In genomic region chr12:80198487-80198886, GRCm38 (mm10) we compare ENCODE assay signal across 9 mouse cellular contexts.
DNase-seq lines count a peak whose midpoint lies in the region; ATAC-seq and TF ChIP-seq lines count a peak whose summit lies in the region.
"Had no signal": no experiment of that assay in that cellular context is flagged by ENCODE, and none has a peak within 500 bp of the region (broad histone marks: within the 10 kb centered on the region; RNA-seq: fewer than 3 reads in every experiment).

No protein-coding gene starts in this region.

- no peak overlapping the region for H3K27ac ChIP-seq in CH12.LX (ENCODE audit: insufficient read depth, low read depth)
- H3K27ac ChIP-seq in heart, embryonic 12.5 days (ENCODE audit: poor library complexity, severe bottlenecking) = peak overlapping the region; percentile 60; the same call in 1 of the 2 replicates
- H3K27ac ChIP-seq: liver, embryonic 15.5 days had no signal

- no peak for TF ChIP-seq EP300 in CH12.LX (IDR thresholded peaks at IDR 0.05; ENCODE audit: low read length)

- no peak overlapping the region for H3K9ac ChIP-seq in CH12.LX (ENCODE audit: insufficient read depth, low read depth)
- peak overlapping the region; percentile 37; the same call in 1 of the 2 replicates for H3K9ac ChIP-seq in heart, embryonic 12.5 days
- H3K9ac ChIP-seq: liver, embryonic 15.5 days had no signal

- peak; percentile 51; the same call in 1 of the 2 replicates for ATAC-seq in heart, embryonic 12.5 days (ENCODE audit: insufficient number of reproducible peaks, low FRiP score)

- no peak overlapping the region for H3K4me3 ChIP-seq in CH12.LX (replicated peaks in 1 of 3; ENCODE audit: low read depth in 2 of 3, low read length in 2 of 3, poor library complexity in 1 of 3)
- H3K4me3 ChIP-seq in heart, embryonic 12.5 days = no peak overlapping the region
- H3K4me3 ChIP-seq: liver, embryonic 15.5 days had no signal

- peak; percentile 71 for DNase-seq in CH12.LX (ENCODE audit: extremely low read depth)
- peak; percentile 63 to 86 for DNase-seq in adrenal gland, adult (ENCODE audit: inconsistent age in 2 of 2, low spot score in 1 of 2)
- peak; percentile 68 for DNase-seq in embryo, embryonic 9.5 days (ENCODE audit: extremely low spot score)
- peak; percentile 86 for DNase-seq in kidney, postnatal 10 days
- DNase-seq in lung, adult 18-20 months = peak; percentile 71 to 83
- DNase-seq in retina, postnatal 1 day = peak; percentile 76
- peak; percentile 86 for DNase-seq in thymus, postnatal 4 days

- in situ Hi-C loops in CH12.LX (cut with MboI; ENCODE audit: low pct_ligation_motif_present, low pct_unique_long_range_greater_than_20kb, low sequenced_read_pairs) = loop anchor here (5.0 kb wide), 1 partner anchor 179 kb away; no protein-coding TSS in a partner anchor

- H3K36me3 ChIP-seq in CH12.LX (replicated peaks in 1 of 2; ENCODE audit: control insufficient read depth in 1 of 2, insufficient read depth in 1 of 2, low read length in 1 of 2) = peaks cover 0 to 7% of the 10 kb centered on the region in 2 experiments
- peaks cover 77% of the 10 kb centered on the region for H3K36me3 ChIP-seq in heart, embryonic 12.5 days

- peak; percentile 69 to 91 for TF ChIP-seq CTCF in CH12.LX (conservative IDR thresholded peaks at IDR 0.05 in 1 of 2, IDR thresholded peaks at IDR 0.05 in 1 of 2; ENCODE audit: low read depth in 2 of 2, low read length in 2 of 2)

- 23% methylated on average over 3 of the region's 3 CpGs for WGBS in heart, embryonic 12.5 days

- no peaks in the 10 kb centered on the region for H3K9me3 ChIP-seq in CH12.LX (replicated peaks; ENCODE audit: low read length)
- no peaks in the 10 kb centered on the region for H3K9me3 ChIP-seq in heart, embryonic 12.5 days (replicated peaks)
- H3K9me3 ChIP-seq: liver, embryonic 15.5 days had no signal

- no peak for TF ChIP-seq POLR2A in CH12.LX (IDR thresholded peaks at IDR 0.05; ENCODE audit: low read depth, low read length)

- H3K4me1 ChIP-seq in CH12.LX (ENCODE audit: control insufficient read depth in 1 of 2, insufficient read depth in 2 of 2) = peaks cover 0 to 6% of the 10 kb centered on the region in 2 experiments; a peak in 1 of 4 replicates
- peaks cover 36% of the 10 kb centered on the region for H3K4me1 ChIP-seq in heart, embryonic 12.5 days (replicated peaks)

- peak; percentile 85 for TF ChIP-seq RAD21 in CH12.LX (IDR thresholded peaks at IDR 0.05; ENCODE audit: low read depth, low read length)

- dilution Hi-C loops in CH12.LX (cut with MboI; ENCODE audit: extremely low pct_ligation_motif_present, extremely low pct_unique_long_range_greater_than_20kb, low sequenced_read_pairs) = no loop called here

- H3K4me2 ChIP-seq in CH12.LX (ENCODE audit: insufficient read depth, low read depth, poor library complexity, severe bottlenecking) = no peak overlapping the region
- no peak overlapping the region for H3K4me2 ChIP-seq in heart, embryonic 12.5 days
- H3K4me2 ChIP-seq: liver, embryonic 15.5 days had no signal

- H3K79me2 ChIP-seq in CH12.LX (replicated peaks; ENCODE audit: control insufficient read depth, extremely low read depth, insufficient read depth, poor library complexity, severe bottlenecking) = no peaks in the 10 kb centered on the region

- H3K27me3 ChIP-seq in CH12.LX (replicated peaks) = no peaks in the 10 kb centered on the region
- H3K27me3 ChIP-seq in heart, embryonic 12.5 days (replicated peaks) = no peaks in the 10 kb centered on the region
- H3K27me3 ChIP-seq: liver, embryonic 15.5 days had no signal

TF ChIP-seq in CH12.LX, 34 proteins besides CTCF, POLR2A, EP300 and RAD21:
- TF ChIP-seq JUND (conservative IDR thresholded peaks at IDR 0.05; ENCODE audit: low read depth, low read length) (no peak), CHD1 (IDR thresholded peaks at IDR 0.05; ENCODE audit: low read depth, low read length) (no peak), MYC (IDR thresholded peaks at IDR 0.05; ENCODE audit: low read depth, low read length) (0 out of 2 replicates have a peak, but pooled peaks have one; percentile 23), SMC3 (IDR thresholded peaks at IDR 0.05; ENCODE audit: low read depth, low read length) (peak; percentile 96), MAFK (IDR thresholded peaks at IDR 0.05; ENCODE audit: insufficient replicate concordance, low read length) (0 out of 2 replicates have a peak, but pooled peaks have one; percentile 36), E2F4 (IDR thresholded peaks at IDR 0.05; ENCODE audit: insufficient replicate concordance, low read depth, low read length) (no peak), ZC3H11A (IDR thresholded peaks at IDR 0.05; ENCODE audit: low read depth, low read length) (peak; percentile 78)
